Mouse (Mus musculus) gastrocnemius, adult 2 months (tissue): Measurements from ENCODE around the gene Bcar3. TPM values are rescaled to one million over a fixed set of nuclear protein-coding genes. Genes with fewer than 3 reads are reported as not detected.

Experiments used
- DNase-seq: peaks from one replicate; pipeline ENCODE4 v3.0.0; 2022
- H3K27ac ChIP-seq: fragments of 200-600 bp; 2 replicates; pipeline ENCODE4 v1.8.1; 2022; ENCODE audit warnings: mild to moderate bottlenecking
- H3K4me3 ChIP-seq: fragments of 200-600 bp; 2 replicates; pipeline ENCODE4 v1.8.1; 2022; ENCODE audit warnings: mild to moderate bottlenecking, moderate library complexity
- CTCF ChIP-seq: fragments of 200-600 bp; IDR thresholded peaks from 2 replicates; pipeline ENCODE4 v1.8.1; 2022; ENCODE audit warnings: antibody characterized with exemption, mild to moderate bottlenecking, moderate library complexity
- intact Hi-C: fragments of 180-260 bp; cut with DNase I; formaldehyde crosslinking; loops from one replicate; pipeline ENCODE4 v1.15.1; 2025
- total RNA-seq, 2 experiments: library from RNA; stranded (reverse); gene quantifications; 2 replicates each; pipeline ENCODE4 v1.2.3; 2021

Gene Bcar3
- total RNA-seq, 2 experiments from 2014 or later = 4.9 to 5.2 TPM

- intact Hi-C loops = no loop called here
- Histone ChIP-seq H3K27ac (peak overlapping the region; percentile 70; the same call in 1 of the 2 replicates), H3K4me3 (peak overlapping the region; percentile 47)
- no peak for DNase-seq
- TF ChIP-seq CTCF = no peak
These were observed 218.9 kb downstream of the Bcar3 start for GRCm38 (mm10) chr3:122512725-122513375.

- TF ChIP-seq CTCF = no peak
- intact Hi-C loops = no loop called here
- DNase-seq = no peak
- Histone ChIP-seq H3K27ac (peak overlapping the region; percentile 43; the same call in 1 of the 2 replicates), H3K4me3 (peak overlapping the region; percentile 29)
These were observed 221.8 kb downstream of the Bcar3 start for GRCm38 (mm10) chr3:122515568-122516326.

- no peak overlapping the region for H3K4me3 ChIP-seq
- no peak for DNase-seq
- H3K27ac ChIP-seq = no peak overlapping the region
- intact Hi-C loops = no loop called here
- no peak for TF ChIP-seq CTCF
These were observed 222.4 kb downstream of the Bcar3 start for GRCm38 (mm10) chr3:122516327-122516695.

GRCm38 (mm10) chr3:122517726-122518125, 223.8 kb downstream of the Bcar3 start:
- no peak for TF ChIP-seq CTCF
- Histone ChIP-seq H3K4me3 (no peak overlapping the region), H3K27ac (no peak overlapping the region)
- no peak for DNase-seq
- intact Hi-C loops = no loop called here

GRCm38 (mm10) chr3:122518231-122518736, 224.3 kb downstream of the Bcar3 start:
- intact Hi-C loops = no loop called here

GRCm38 (mm10) chr3:122519082-122519481, 225.1 kb downstream of the Bcar3 start:
- no peak for DNase-seq
- intact Hi-C loops = no loop called here
- TF ChIP-seq CTCF = no peak
- Histone ChIP-seq H3K27ac (no peak overlapping the region), H3K4me3 (no peak overlapping the region)

More at GRCm38 (mm10) chr3:122518231-122518736, 224.3 kb downstream of the Bcar3 start:
- no peak overlapping the region for H3K4me3 ChIP-seq
- no peak for DNase-seq
- H3K27ac ChIP-seq = no peak overlapping the region
- TF ChIP-seq CTCF = no peak

GRCm38 (mm10) chr3:122520365-122520764, 226.4 kb downstream of the Bcar3 start:
- no peak overlapping the region for H3K4me3 ChIP-seq
- intact Hi-C loops = no loop called here
- H3K27ac ChIP-seq = no peak overlapping the region
- DNase-seq = no peak
- no peak for TF ChIP-seq CTCF

GRCm38 (mm10) chr3:122520875-122521274, 226.9 kb downstream of the Bcar3 start:
- Histone ChIP-seq H3K27ac (no peak overlapping the region), H3K4me3 (no peak overlapping the region)
- intact Hi-C loops = no loop called here
- no peak for TF ChIP-seq CTCF
- DNase-seq = no peak

GRCm38 (mm10) chr3:122521294-122521693, 227.4 kb downstream of the Bcar3 start:
- H3K27ac ChIP-seq = no peak overlapping the region
- H3K4me3 ChIP-seq = no peak overlapping the region
- TF ChIP-seq CTCF = no peak
- intact Hi-C loops = no loop called here
- no peak for DNase-seq

- DNase-seq = no peak
- Histone ChIP-seq H3K4me3 (no peak overlapping the region), H3K27ac (no peak overlapping the region)
- no peak for TF ChIP-seq CTCF
- intact Hi-C loops = no loop called here
These were observed 234.5 kb downstream of the Bcar3 start for GRCm38 (mm10) chr3:122528477-122528876.

GRCm38 (mm10) chr3:122535938-122536703, 242.2 kb downstream of the Bcar3 start:
- no peak for TF ChIP-seq CTCF
- no peak overlapping the region for H3K4me3 ChIP-seq
- no peak overlapping the region for H3K27ac ChIP-seq
- no peak for DNase-seq
- intact Hi-C loops = no loop called here

- TF ChIP-seq CTCF = no peak
- no peak for DNase-seq
- Histone ChIP-seq H3K4me3 (no peak overlapping the region), H3K27ac (no peak overlapping the region)
- intact Hi-C loops = no loop called here
These were observed 244.9 kb downstream of the Bcar3 start for GRCm38 (mm10) chr3:122538851-122539250.
